Mouse (Mus musculus) cerebellum, postnatal 10 days (tissue): Measurements from ENCODE around the gene Atp8a2.
A peak's percentile ranks its signal among the peaks of the same experiment; 100 is the strongest.
"Not testable (repeated sequence)": the region's sequence is repeated elsewhere in the genome, so short reads cannot be mapped to it uniquely, and the experiment has no call there.

ENCODE experiments used
- DNase-seq, 2 experiments: peaks; one replicate each; pipeline ENCODE4 v3.0.0; 2021; ENCODE audit warnings: mixed read lengths in 2 of 2

Gene Atp8a2

DNA sequence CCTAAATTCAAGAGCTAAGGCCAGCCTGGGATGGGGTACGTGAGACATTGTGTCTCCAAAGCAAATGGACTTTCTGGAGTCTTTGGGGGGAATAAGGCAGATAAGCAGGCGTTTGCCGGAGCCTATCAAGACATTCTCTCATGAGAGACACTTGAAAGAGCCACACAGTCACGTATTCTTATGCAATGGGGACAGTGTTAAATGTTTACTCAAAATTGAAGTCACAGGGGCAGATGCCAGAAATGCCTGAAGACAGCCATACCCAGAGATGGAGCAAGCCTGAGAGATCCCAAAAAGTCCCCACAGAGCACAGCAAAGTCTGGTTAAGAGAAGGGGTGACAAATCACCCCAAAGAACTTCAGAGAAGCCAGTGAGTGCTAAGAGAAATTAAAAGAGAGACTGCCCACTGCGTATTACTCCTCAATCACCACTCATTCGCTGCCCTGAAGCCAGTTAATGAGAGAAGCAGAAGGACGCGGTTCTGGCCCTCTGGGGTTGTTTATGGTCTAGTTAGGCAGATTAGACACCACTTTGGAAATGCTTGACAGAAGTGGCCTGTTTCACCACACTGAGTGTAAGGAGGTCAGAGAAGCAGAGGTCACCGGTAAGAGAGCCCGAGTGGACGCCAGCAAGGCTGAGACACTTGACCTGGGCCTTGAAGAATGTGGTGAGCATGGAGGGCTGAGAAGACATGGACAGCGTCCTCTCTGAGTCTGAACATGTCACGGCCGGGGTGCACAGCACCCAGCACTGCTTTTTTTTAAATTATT, 356.8 kb downstream of the Atp8a2 start:
- DNase-seq = no peak

DNA sequence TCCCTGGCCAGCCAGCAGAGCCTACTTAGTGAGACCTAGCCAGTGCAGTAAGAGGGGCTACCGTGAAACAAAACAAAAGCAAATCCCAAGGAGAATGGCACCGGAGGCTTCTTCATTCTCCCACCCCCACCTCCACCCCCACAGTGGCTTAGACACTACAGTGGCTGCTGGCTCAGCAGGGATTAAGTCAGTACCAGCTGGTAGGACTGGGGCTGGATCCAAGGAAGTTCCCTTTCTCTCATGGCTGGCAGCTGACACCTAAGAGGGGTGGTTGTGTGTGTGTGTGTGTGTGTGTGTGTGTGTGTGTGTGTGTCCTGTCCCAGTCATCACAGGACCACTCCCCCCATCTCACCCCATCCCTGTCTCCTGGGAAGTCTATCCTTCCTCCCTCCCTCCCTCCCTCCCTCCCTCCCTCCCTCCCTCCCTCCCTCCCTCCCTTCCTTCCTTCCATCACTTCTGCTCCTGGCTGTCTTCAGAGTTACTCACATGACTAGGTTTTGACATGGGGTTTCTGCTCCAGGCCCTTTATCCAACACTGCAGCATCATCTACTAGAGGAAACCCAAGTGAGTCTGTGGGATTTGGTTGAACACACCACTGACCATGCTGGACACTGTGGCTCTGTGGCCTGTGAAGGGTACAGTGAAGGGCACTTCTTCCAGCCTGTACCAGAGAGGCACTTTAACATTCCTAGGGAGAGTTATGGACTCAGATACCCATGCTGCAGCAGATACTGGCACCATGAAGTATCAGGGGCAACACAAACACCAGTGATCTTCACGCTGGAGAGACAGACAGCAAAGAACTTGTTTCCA, 358.3 kb downstream of the Atp8a2 start:
- DNase-seq = peak; percentile 49 to 61

DNA sequence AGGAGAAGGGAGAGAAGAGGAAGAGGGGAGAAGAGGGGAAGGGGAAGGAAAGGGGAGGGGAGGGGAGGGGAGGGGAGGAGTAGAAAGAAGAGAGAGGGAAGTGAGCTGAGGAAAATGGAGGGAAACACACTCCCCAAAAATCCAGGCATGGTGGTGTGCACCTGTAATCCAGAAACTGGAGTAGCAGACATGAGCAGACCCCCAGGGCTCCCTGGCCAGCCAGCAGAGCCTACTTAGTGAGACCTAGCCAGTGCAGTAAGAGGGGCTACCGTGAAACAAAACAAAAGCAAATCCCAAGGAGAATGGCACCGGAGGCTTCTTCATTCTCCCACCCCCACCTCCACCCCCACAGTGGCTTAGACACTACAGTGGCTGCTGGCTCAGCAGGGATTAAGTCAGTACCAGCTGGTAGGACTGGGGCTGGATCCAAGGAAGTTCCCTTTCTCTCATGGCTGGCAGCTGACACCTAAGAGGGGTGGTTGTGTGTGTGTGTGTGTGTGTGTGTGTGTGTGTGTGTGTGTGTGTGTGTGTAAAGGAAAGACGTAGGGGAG, 359.2 kb downstream of the Atp8a2 start:
- not testable (repeated sequence) for DNase-seq

DNA sequence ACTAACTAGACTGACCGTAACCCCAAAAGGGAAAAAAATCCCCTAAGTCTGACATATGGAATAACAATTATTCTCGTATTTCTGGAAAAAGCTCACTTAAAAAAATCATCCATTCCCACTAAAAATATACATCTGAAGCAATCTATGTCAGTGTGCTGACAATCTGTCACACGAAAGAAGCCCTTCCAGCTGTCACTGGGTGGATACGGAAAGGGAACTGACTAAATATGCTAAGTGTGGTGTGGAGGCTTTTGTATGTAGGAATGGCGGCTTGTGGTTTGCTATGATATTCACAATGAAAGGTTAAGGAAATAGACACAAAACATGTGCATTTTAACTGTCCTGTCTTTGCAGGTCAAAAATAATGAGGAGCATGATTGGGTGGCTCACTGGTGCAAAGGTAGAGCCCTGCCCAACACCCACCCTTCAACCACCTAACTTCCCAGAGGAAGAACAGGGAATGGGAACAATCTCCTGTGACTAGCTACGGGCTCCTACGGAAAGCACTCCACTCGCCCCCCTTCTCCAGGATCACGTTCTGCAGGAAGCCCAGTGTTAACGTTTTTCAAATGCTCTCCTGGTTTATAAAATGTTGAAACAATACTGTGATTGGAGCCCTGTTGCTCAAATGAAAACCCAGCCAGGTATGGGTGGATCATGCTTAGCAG, 360.0 kb downstream of the Atp8a2 start:
- DNase-seq = peak in 1 of 2 experiments; percentile 19

DNA sequence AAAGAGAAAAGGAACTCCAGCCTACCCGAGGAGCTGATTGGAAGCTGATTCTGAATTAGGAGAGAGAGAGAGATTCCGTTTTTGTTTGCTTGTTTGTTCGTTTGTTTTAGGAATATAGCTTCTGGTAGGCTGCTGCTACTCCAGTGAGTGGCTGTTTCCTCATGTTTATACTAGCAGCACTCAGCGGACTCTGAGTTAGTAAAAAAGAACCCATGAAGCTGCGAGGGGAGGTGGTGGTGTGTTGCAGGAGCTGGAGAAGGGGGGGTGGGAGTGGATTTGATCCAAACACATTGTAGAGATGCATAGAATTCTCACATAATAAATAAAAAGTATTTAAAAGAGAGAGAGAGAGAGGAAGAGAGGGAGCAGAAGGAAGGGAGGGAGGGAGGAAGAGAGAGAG, 367.4 kb downstream of the Atp8a2 start:
- no peak for DNase-seq

DNA sequence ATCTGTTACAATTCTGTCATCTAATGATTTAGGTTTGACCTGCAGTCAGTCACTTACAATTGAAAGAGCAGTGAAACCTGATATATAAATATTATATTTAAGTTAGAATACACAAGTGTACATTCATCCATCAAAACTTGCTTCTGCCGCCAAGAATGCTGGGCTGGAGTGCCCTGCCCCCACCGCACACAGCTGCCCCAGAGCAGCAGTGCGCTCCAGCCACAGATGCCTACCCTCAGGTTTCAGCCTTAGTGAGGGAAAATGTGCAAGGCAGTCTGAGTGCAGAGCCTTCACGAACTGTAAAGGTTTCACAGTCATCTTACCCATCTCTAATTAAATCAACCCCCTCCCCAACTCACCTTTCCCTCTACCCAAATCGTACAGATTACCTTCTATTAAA, 369.6 kb downstream of the Atp8a2 start:
- no peak for DNase-seq

DNA sequence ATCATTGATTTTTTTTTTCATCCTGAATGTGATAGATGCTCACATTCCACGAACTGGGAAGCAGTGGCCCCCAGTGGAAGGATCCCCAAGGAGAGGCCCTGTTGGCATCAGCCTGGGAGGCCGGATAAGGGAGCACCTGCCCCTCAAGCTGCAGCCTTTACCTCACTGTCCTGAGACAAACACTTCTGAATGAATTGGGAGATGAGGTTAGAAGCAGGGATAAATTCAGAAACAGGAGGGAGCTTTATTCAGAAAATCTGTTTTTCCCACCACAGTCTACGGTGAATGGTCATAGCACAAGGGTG, 376.9 kb downstream of the Atp8a2 start:
- DNase-seq = no peak

DNA sequence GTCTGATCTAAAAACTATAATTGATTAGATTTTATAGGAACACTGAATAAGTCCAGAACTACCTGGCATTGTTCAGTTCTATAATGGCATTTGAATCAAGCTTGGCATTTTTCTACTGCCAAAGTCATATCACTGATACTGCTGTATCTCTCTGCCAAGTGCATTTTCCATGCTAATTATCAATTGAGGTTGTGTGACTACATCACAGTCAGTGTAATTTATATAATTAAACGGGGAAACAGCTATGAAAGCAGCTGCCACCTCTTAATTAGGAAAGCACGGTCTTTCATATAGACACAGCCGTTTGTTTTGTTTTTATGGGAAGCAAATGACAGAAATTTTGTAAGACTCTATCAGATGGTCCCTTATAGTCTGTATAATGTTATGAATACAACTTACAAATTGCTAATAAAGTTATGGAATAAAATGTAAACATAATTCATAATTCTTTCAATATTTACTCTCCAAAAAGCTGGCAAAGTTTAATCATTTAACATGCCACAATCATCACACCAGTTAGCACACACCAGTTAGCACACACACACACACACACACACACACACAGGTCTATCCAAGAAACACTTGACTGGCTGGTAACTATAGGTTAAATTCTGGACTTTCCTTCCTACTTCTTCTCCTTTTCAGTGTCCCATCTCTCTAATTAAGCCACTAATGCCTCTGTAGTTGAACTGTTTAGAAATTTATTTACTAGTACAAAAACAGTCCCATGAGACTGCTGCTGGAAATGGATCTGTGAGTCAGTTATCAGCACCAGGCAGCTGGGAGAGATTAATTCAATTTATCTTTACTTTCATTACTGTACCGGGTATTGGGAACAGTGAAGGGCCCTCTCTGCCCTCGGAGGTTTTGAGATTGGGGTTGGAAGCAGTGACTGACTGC, 377.5 kb downstream of the Atp8a2 start:
- no peak for DNase-seq

DNA sequence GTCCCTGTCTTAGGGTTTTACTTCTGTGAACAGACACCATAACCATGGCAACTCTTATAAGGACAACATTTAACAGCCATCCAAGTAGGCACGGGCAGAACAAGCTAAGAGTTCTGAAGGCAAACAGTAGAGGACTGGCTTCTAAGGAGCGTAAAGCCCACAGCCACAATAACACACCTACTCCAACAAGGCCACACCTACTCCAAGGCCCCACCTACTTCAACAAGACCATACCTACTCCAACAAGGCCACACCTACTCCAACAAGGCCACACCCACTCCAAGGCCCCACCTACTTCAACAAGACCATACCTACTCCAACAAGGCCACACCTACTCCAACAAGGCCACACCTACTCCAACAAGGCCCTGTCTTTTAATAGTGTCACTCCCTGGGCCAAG, 386.7 kb downstream of the Atp8a2 start:
- not testable (repeated sequence) for DNase-seq

DNA sequence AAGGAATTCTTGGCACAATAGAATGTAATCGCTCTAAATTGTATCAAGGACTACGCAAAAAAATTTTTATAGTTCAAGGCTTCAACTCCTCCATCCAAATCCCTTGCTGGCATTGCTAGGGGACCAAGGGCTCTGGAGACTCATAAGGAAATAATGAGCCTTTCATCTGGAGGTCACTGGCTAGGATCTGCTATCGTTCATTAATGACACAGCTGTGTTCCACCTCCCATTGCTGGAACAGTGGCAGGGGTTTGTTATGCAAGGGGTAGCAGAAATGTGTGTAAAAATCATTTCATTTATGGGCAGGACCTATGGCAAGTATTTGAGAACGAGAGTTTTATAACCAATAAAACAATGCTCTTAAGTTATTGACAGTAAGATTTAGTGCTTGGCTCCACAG, 387.2 kb downstream of the Atp8a2 start:
- DNase-seq = no peak

DNA sequence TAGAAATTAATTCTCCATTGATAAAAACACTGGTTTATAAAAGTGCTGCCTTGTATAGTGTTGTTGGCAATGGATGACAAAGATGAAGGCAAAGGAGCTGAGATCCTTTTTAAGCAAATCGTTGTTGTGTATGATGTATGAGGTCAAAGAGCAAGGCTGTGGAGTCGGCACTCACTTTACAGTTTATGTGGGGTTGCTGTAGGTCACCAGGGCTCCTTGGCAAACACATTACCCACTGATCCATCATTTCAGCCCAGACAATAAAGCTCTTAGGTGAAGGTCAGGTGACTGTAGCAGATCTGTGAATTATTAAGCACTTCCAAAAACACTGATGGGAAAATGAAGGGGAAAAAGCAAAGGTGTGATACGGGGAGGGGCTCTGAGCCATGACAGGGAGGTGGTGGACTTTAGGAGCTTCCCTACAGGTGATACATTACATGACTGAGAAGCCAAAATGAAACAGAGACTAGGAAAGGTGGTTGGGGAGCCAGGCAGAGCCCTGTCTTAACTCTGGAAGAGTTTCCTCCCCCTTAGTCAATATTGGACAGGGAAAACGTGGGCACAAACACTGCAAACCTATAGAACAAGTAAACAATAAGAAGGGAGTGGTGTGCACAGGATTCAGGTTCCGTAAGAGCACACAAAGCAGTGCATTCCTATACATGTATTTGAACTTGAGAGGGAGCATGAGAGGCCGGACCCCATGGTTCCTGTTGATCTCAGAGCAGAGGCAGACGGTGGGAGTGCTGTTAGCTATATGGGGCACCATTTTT, 389.3 kb downstream of the Atp8a2 start:
- no peak for DNase-seq

DNA sequence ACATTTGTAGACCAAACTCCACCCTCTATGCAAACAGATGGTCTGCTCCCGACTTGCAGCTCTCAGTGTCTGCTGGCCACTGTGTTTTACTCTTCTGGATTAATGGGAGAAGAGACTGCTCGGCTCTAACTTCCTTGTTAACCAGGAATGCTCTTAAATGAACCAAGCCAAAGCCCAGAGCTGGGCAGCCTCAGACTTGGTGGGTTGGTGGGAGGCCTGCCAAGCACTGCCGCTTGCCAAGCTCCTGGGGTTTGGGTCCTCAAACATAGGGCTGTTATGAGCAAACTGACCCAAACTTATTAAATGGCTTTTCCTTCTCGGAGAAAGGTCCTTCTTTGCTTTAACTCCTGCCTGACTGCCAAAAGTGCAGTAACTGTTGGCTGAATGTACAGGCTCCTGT, 390.1 kb downstream of the Atp8a2 start:
- DNase-seq = peak; percentile 77 to 85

DNA sequence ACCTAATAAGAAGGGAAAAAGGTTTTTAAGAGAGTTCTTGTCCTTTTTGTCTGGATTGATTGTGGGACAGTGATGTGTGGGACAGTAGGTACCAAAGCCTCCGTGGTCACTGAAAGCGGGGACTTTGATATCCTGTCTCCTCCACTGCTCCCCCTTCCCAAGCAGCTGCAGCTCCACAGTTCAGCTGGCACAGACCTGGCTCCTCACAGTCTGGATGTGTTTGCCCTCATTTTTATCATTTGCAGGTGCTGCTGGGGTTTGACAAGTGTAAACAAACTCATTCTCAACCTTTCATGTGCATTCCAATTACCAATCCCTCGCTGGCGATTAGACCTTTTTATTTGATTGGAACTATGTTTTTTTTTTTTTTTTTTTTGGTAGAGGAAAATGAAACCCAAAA, 390.8 kb downstream of the Atp8a2 start:
- DNase-seq = peak; percentile 28 to 36

DNA sequence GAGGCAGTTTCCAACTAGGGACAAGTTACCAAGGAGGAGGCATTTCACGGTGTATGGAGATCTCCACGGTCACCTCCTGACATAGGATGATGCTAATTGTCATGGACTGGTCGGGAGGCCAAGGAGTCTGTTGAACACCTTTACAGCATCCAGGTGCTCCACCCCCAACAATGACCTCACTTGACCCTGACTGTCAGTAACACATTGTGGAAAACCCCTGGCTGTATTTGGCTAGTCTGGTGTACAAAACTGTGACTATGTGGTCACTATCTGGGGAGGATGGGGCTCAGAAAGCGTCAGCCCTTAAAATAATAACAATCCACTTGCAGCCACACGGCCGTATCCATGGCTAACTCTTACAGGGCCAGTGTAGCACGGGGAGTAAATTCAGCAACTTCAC, 391.3 kb downstream of the Atp8a2 start:
- no peak for DNase-seq

DNA sequence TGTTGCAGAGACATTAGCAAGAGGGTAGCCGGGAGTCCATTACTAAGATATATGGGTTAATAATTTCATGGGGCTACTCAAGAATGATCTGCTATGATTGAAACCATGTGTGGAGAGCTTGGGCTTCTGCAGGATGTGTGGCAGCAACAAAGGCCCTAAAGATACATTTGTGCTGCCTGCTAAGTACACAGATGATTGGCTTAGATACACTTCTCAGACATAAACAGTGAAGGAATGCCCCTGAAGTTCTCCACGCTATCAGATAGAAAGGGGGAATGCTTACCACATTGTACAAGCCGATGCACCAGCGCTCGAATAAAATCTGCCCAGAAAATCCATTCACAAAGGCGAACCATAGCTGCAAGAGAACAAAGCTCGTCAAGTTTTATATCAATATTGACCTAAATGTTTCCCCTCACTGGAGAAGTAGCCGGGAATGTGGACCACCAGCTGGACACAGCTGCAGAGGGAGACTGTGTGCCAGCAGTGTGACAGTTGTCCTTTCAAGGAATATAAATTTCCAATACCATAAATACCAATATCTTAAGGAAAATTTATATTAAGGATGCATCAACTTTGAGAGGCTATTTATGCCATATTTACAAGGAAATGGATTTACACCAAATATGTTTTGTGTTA, 394.9 kb downstream of the Atp8a2 start:
- no peak for DNase-seq

DNA sequence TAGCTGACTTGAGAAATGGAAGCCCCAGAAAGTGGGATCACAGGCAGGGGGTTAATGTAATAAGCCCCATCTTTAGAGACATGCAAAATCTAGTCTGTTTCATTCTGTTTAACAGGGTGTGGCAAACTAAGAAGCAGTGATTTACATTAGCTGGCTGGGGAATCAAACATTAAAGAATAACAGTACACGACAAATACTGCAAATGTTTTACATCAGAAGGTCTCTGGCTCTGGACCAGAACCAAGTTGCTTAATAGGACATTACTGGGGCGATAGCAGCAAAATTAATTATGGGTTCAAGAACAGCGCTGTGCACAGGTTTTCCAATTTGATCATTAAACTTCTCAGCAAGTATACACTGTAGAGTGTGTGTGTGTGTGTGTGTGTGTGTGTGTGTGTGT, 397.5 kb downstream of the Atp8a2 start:
- DNase-seq = no peak

DNA sequence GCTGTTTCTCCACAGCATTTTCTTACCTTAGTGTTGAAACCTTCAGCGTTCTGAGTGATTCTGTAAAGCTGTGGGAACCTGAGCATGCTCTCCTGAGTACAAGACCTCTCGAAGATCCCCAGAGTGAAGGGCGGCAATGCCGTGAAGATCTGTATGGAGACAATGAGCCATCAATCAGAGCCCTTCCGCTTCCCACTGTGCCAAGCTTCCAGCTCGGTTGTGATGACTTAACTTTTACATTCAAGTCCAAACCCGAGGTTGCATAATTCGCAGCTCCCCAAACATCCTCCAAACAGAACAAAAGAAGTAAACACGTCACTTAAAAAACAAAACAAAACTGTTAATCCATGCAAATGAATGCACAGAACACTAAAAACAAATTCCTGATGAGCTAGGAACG, 403.1 kb downstream of the Atp8a2 start:
- DNase-seq = no peak

DNA sequence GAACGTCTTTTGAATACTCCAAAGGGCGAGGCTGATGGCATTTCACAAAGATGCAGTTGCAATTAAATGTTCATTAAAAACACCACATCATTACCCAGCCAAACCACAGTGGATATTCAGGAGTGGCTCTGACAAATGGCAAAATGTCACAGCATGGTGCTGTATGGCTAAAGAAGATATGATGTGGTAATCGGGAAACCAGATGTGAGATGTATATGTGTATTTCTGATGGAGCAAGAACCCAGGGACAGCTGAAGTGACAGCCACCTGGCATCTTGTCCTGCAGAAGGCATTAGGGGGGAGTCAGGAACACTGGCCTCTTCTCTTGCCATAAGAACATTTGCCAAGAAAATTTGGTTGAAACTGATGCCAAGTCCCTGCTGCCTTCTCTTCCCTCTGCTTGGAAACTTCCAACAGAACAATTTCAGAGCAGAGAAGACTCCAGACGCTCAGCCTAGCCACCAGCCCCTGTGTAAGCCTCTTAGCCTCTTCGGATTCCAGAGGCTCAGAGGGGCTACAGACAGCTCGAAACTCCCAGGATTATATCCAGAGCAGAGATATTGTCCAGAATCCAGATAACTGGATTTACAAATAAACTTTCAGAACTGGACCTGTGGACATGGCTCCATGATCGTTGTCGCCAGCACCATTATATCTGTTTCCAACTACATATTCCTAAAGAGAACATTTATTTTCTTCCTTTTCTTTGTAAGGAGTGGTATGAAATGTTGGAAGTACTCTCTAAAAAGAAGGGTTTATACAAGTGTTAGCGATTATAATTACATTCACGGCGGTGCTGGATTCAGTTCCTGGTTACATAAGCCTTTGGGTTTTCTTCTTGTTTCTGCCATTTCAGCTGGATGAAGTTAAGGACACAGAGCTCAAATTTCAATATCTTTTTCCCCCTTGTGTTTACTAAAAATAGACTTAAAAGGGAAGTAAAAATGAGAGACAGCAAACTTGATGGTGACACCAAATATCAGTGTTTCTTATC, 413.3 kb downstream of the Atp8a2 start:
- DNase-seq = peak; percentile 69 to 77

DNA sequence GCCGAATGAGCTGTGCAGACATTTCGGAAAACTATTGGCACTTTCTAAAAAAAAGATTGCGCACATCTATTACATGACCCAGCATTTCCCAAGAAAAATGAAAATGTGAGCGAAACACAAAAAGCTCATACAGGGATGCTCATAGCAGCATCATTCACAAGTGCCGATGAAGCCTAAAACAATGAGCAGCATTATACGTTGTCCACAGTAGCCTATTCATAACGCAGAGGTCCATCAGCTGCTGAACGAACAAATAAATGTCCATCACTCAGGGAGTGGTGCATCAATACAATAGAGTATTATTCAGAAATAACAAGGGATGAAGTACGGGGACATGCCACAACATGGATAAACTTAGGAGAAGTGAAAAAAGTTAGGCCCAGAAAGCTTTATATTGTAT, 416.6 kb downstream of the Atp8a2 start:
- no peak for DNase-seq

DNA sequence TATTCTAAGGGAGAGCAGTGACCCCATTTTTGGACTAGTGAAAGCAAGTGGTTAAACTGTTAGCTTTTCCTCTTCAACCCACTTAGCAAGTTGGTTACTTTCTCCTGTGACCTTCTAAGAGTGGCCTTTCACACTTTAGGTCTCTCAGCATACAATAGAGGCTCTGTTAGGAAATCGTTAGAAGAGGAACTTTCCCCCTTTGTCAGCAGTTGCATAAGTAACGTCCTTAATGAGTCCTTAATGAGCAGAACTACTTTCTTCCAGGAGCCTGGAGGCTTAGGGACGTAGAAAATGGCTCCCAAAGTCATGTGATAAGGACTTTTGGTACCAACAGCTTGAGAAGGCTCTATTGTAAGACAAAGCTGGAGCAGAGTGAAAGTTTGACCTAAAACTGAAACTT, 434.8 kb downstream of the Atp8a2 start:
- DNase-seq = no peak
